Mouse (Mus musculus): Measurements from ENCODE around the gene Vav2.

The Vav2 gene

GRCm38 (mm10) chr2:27426855-27427457, at the start of gene Vav2:
Vav2 (minus strand) TSS chr2:27427033.
- DNase-seq, result peak; percentile 96

- DNase-seq, result peak; percentile 93
Measured at GRCm38 (mm10) chr2:27475495-27476302, 48.9 kb upstream of the Vav2 start.

GRCm38 (mm10) chr2:27474621-27475484, 48.0 kb upstream of the Vav2 start:
- DNase-seq, result peak; percentile 65

GRCm38 (mm10) chr2:27473911-27474310, 47.1 kb upstream of the Vav2 start:
- DNase-seq, result no peak

GRCm38 (mm10) chr2:27473061-27473765, 46.4 kb upstream of the Vav2 start:
- DNase-seq, result peak; percentile 50

GRCm38 (mm10) chr2:27471170-27471584, 44.3 kb upstream of the Vav2 start:
- peak; percentile 10 for DNase-seq

GRCm38 (mm10) chr2:27470535-27470934, 43.7 kb upstream of the Vav2 start:
- DNase-seq, result no peak

GRCm38 (mm10) chr2:27469991-27470355, 43.1 kb upstream of the Vav2 start:
- DNase-seq, result peak; percentile 6

GRCm38 (mm10) chr2:27469292-27469990, 42.6 kb upstream of the Vav2 start:
- no peak for DNase-seq

GRCm38 (mm10) chr2:27462901-27463300, 36.1 kb upstream of the Vav2 start:
- no peak for DNase-seq

GRCm38 (mm10) chr2:27461881-27462660, 35.2 kb upstream of the Vav2 start:
- no peak for DNase-seq

- DNase-seq, result no peak
Measured at GRCm38 (mm10) chr2:27460651-27461050, 33.8 kb upstream of the Vav2 start.

- no peak for DNase-seq
Measured at GRCm38 (mm10) chr2:27460163-27460562, 33.3 kb upstream of the Vav2 start.

GRCm38 (mm10) chr2:27459735-27460134, 32.9 kb upstream of the Vav2 start:
- no peak for DNase-seq

GRCm38 (mm10) chr2:27450226-27450625, 23.4 kb upstream of the Vav2 start:
- no peak for DNase-seq

GRCm38 (mm10) chr2:27447782-27448181, 20.9 kb upstream of the Vav2 start:
- peak; percentile 63 for DNase-seq

GRCm38 (mm10) chr2:27446812-27447211, 20.0 kb upstream of the Vav2 start:
- DNase-seq, result no peak

- DNase-seq, result no peak
Measured at GRCm38 (mm10) chr2:27445910-27446309, 19.1 kb upstream of the Vav2 start.

GRCm38 (mm10) chr2:27443450-27443708, 16.5 kb upstream of the Vav2 start:
- no peak for DNase-seq

- DNase-seq, result no peak
Measured at GRCm38 (mm10) chr2:27442708-27443449, 16.0 kb upstream of the Vav2 start.

Measured in thymus, postnatal 4 days (tissue).